Mouse (Mus musculus) limb, embryonic 15.5 days (tissue): ENCODE results near the gene Ufsp1. TPM values are rescaled to one million over a fixed set of nuclear protein-coding genes. Genes with fewer than 3 reads are reported as not detected.

Experiments used
- ATAC-seq: fragments of 200-750 bp; cut with Nextera tagmentation; 2 replicates; pipeline ENCODE4 v1.8.0; 2017; ENCODE audit warnings: low read depth, moderate TSS enrichment; ENCODE audit not compliant: insufficient number of reproducible peaks, low FRiP score, low TSS enrichment
- H3K27ac ChIP-seq: fragments of 300-500 bp; sonication (generic); 2 replicates; pipeline ENCODE4 v1.5.1; 2015; ENCODE audit warnings: moderate library complexity, mild to moderate bottlenecking, inconsistent platforms
- H3K27me3 ChIP-seq: fragments of 300-500 bp; sonication (generic); 2 replicates; pipeline ENCODE4 v1.6.1; 2015; ENCODE audit warnings: inconsistent platforms
- H3K36me3 ChIP-seq: fragments of 300-500 bp; sonication (generic); 2 replicates; pipeline ENCODE4 v1.6.1; 2015; ENCODE audit warnings: inconsistent platforms
- H3K4me1 ChIP-seq: fragments of 300-500 bp; sonication (generic); 2 replicates; pipeline ENCODE4 v1.6.1; 2015; ENCODE audit warnings: inconsistent platforms
- H3K4me2 ChIP-seq: fragments of 300-500 bp; sonication (generic); 2 replicates; pipeline ENCODE4 v1.6.1; 2015; ENCODE audit warnings: mild to moderate bottlenecking, inconsistent platforms
- H3K4me3 ChIP-seq: fragments of 300-500 bp; sonication (generic); 2 replicates; pipeline ENCODE4 v1.5.1; 2015; ENCODE audit warnings: mild to moderate bottlenecking, inconsistent platforms
- H3K9ac ChIP-seq: fragments of 300-500 bp; sonication (generic); 2 replicates; pipeline ENCODE4 v1.6.1; 2015; ENCODE audit warnings: inconsistent platforms
- H3K9me3 ChIP-seq: fragments of 300-500 bp; sonication (generic); 2 replicates; pipeline ENCODE4 v1.6.1; 2016; ENCODE audit warnings: inconsistent platforms
- WGBS: fragments of 180-500 bp; shearing (Covaris S2); methylation state at CpG from one replicate; pipeline ENCODE4 v1.1.7; 2015; 5-methylcytosine and 5-hydroxymethylcytosine counted together
- microRNA-seq: library from miRNA; unstranded; fragments of <30 nt; microRNA quantifications from one replicate; pipeline ENCODE4, GENCODE M21; 2016
- polyA plus RNA-seq: library from polyadenylated mRNA; unstranded; fragments of >200 nt; fragmentation: Nextera tagmentation; extraction: Ambion mirVana; gene quantifications from 2 replicates; pipeline ENCODE4 v1.2.1, GENCODE M21; 2015

Gene Ufsp1
- polyA plus RNA-seq, 1 experiment from 2014 or later: 6.7 TPM

DNA sequence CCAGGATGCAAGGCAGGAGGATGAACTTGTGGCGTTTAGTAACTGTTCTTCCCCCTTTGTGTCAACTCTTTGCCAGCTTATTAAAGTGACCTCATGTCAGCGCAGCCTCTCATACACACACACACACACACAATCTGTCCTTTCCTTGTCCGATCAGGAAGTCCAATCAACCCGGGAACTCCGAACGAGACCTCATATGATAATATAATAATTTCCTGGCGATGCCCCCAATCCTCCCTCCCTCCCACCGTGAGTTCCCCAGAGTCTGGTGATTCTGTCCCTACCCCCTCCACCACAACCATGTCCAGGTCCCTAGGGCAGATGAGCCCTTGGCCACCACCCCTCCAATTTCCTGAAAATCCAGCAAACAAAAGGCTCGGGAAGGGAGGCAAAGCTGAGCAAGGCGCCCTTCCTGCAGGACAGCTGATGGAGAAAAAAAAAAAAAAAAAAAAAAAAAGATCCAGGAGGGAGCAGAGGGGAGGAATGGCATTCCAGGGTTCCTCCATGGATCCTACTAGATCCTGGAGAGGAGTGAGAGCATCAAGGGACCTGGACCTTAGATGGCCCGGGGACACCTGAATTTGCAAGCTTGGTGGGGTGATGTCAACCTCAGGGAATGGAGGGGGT, 44.3 kb downstream of the Ufsp1 start:
- peak; percentile 3; the same call in 1 of the 2 replicates for ATAC-seq
- Histone ChIP-seq H3K4me3 (peak overlapping the region; percentile 43), H3K9ac (peak overlapping the region; percentile 43; the same call in 1 of the 2 replicates), H3K4me1 (peaks cover 24% of the 10 kb centered on the region), H3K27me3 (no peaks in the 10 kb centered on the region), H3K36me3 (no peaks in the 10 kb centered on the region), H3K4me2 (peak overlapping the region; percentile 62), H3K27ac (peak overlapping the region; percentile 85), H3K9me3 (no peaks in the 10 kb centered on the region)
- 5% methylated on average over 11 of the region's 11 CpGs for WGBS

DNA sequence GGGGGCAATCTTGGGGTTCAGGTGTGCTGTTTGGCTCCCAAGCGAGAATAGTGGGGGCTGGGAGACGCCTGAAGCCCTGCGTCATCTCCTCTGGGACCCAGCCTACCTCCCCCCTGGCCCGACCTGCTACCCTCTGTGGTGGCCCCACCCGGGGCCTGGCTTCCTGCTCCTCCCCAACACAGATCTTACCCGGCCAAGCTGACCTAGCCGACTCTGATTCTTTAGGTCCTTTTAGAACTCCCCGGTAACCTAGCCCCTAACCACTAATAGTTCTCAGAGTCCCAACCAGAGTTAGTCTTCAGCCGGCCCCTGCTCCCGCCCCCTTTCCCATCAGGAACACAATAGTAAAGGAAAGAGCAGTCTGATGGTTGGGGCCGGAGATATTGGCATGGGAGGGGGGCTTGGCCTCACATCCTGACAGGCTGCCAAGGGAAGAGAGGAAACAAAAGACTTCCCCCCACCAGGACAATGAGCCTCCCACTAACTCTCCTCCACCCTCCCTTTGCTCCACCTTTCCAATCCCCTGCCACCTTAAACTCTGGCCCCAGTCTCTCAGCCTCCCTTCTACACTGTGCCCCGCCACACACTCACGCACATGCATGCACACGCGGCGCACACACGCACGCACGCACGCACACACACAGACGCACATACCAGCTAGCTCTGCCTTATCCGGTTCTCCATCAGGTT, 45.0 kb downstream of the Ufsp1 start:
- Histone ChIP-seq H3K4me2 (peak overlapping the region; percentile 62), H3K4me3 (peak overlapping the region; percentile 43), H3K27ac (peak overlapping the region; percentile 85), H3K4me1 (peaks cover 23% of the 10 kb centered on the region), H3K9ac (peak overlapping the region; percentile 43; the same call in 1 of the 2 replicates), H3K36me3 (no peaks in the 10 kb centered on the region), H3K9me3 (no peaks in the 10 kb centered on the region), H3K27me3 (no peaks in the 10 kb centered on the region)
- whole genome bisulfite sequencing: 18% methylated on average over 22 of the region's 22 CpGs
- peak; percentile 30; the same call in 1 of the 2 replicates for ATAC-seq

DNA sequence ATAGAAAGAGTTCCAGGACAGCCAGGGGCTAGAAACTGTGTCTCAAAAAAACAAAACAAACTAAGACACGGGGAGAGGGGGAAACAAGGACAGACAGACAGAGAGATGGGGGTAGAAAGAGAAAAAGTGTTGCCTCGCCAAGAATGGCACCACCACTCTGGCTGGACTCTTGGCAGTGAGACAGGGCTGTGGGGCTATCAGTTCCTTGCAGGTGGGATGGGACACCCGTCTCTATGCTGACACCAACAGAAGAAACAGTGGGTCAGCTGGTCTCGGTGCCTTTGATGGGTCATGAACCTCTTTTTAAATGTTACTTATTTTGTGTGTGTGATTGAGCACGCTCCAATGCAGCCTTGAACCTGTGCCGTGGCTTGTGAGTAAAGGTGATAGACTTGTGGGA, 45.8 kb downstream of the Ufsp1 start:
- H3K9me3 ChIP-seq: no peaks in the 10 kb centered on the region
- H3K27me3 ChIP-seq: no peaks in the 10 kb centered on the region
- no peaks in the 10 kb centered on the region for H3K36me3 ChIP-seq
- no peak for ATAC-seq
- no peak overlapping the region for H3K4me3 ChIP-seq
- no peak overlapping the region for H3K4me2 ChIP-seq
- H3K27ac ChIP-seq: peak overlapping the region; percentile 85; the same call in 1 of the 2 replicates
- no peak overlapping the region for H3K9ac ChIP-seq
- WGBS: 72% methylated on average over 6 of the region's 6 CpGs
- H3K4me1 ChIP-seq: peaks cover 27% of the 10 kb centered on the region

DNA sequence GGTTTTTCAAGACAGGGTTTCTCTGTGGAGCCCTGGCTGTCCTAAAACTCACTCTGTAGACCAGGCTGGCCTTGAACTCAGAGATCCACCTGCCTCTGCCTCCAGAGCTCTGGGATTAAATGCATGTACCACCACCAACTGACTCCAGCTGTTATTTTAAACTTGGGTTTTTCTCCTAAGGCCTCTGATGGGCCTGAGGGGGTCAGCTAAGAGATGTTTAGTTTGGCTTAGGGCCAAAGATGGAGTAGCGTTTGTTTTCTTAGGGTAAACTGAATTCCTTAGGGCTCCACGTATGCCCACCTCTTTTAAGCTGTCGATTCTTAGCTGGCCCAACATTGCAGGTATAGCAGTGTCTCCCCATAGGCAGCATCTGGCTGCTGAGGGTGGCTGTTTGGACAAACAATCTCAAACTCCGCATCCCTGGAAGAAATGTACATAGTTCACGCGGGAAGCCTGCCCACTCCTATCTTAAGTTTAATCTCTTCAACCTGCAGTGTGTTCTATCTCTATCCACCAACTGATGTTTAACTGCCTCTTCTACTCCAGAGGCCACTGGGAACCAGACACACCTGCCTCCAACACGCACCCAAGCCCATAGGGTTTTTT, 48.1 kb downstream of the Ufsp1 start:
- no peak overlapping the region for H3K9ac ChIP-seq
- ATAC-seq: no peak
- H3K4me1 ChIP-seq: peaks cover 33% of the 10 kb centered on the region
- 64% methylated on average over 7 of the region's 7 CpGs for WGBS
- H3K4me2 ChIP-seq: no peak overlapping the region
- no peak overlapping the region for H3K4me3 ChIP-seq
- no peaks in the 10 kb centered on the region for H3K36me3 ChIP-seq
- no peak overlapping the region for H3K27ac ChIP-seq
- H3K9me3 ChIP-seq: no peaks in the 10 kb centered on the region
- H3K27me3 ChIP-seq: no peaks in the 10 kb centered on the region

DNA sequence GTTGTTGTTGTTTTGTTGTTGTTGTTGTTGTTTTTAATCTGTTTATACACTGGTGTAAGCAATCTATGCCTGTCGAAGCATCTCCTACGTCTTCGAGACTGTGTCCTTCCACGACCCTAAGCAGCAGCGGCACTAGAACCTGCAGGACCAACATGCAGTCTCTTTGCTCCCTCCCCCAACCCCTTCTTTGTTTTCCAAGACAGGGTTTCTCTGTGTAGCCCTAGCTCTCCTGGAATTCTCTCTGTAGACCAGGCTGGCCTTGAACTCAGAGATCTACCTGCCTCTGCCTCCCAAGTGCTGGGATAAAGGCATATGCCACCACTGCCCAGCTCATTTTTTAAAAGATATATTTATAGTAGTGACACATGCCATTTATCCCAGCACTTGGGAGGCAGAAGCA, 49.0 kb downstream of the Ufsp1 start:
- no peak for ATAC-seq
- 96% methylated on average over 5 of the region's 5 CpGs for WGBS
- Histone ChIP-seq H3K9me3 (no peaks in the 10 kb centered on the region), H3K27ac (no peak overlapping the region), H3K4me1 (peaks cover 32% of the 10 kb centered on the region), H3K27me3 (no peaks in the 10 kb centered on the region), H3K4me3 (no peak overlapping the region), H3K36me3 (no peaks in the 10 kb centered on the region), H3K9ac (no peak overlapping the region), H3K4me2 (no peak overlapping the region)

DNA sequence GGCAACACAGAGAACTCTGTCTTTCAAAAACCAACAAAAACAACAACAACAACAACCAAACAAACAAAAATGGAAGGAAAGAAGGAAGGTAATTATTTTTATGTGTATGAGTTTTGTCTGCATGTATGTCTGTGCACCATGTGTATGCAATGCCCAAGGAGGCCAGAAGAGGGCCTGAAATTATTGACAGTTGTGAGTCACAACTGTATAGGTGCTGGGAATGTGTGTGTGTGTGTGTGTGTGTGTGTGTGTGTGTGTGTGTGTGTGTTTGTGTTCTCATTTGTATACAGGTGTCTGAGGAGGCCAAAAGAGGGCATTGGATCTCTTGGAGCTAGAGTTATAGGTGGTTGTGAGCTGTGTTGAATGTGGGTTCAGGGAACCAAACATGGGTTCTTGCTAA, 49.4 kb downstream of the Ufsp1 start:
- Histone ChIP-seq H3K4me2 (no peak overlapping the region), H3K36me3 (no peaks in the 10 kb centered on the region), H3K27me3 (no peaks in the 10 kb centered on the region), H3K9ac (no peak overlapping the region), H3K9me3 (no peaks in the 10 kb centered on the region), H3K27ac (no peak overlapping the region), H3K4me3 (no peak overlapping the region), H3K4me1 (peaks cover 34% of the 10 kb centered on the region)
- no peak for ATAC-seq

Small RNA genes lying within 50 kb of the gene (microRNA-seq; reads per million reads assigned to microRNA genes)
- not detected for gene Mir7036
- not detected for gene Mir8116

Other genes starting within 250 kb of the Ufsp1 start
- gene Ap1s1, start 248.5 kb upstream of the Ufsp1 start, polyA plus RNA-seq: 161 and 178 TPM in 2 replicates
- 0.52 and 0.65 TPM in 2 replicates for gene Serpine1, start 222.4 kb upstream of the Ufsp1 start, polyA plus RNA-seq
- gene Trim56, start 178.4 kb upstream of the Ufsp1 start, polyA plus RNA-seq: 7.6 and 8.8 TPM in 2 replicates
- gene Muc3, start 145.3 kb upstream of the Ufsp1 start, polyA plus RNA-seq: not detected in 2 replicates
- 0.08 and 0.12 TPM in 2 replicates for gene Muc3a, start 82.2 kb upstream of the Ufsp1 start, polyA plus RNA-seq
- gene Ache, start 7.1 kb upstream of the Ufsp1 start, polyA plus RNA-seq: 11.3 and 25.3 TPM in 2 replicates
- gene Srrt, start 13.0 kb downstream of the Ufsp1 start, polyA plus RNA-seq: 113 and 117 TPM in 2 replicates
- gene Trip6, start 19.8 kb downstream of the Ufsp1 start, polyA plus RNA-seq: 109 and 110 TPM in 2 replicates
- gene Slc12a9, start 39.0 kb downstream of the Ufsp1 start, polyA plus RNA-seq: 13.9 and 14.4 TPM in 2 replicates
- gene Ephb4, start 55.5 kb downstream of the Ufsp1 start, polyA plus RNA-seq: 61.1 and 68.6 TPM in 2 replicates
- gene Zan, start 182.4 kb downstream of the Ufsp1 start, polyA plus RNA-seq: 0.10 and 0.13 TPM in 2 replicates
- 46.5 and 46.7 TPM in 2 replicates for gene Pop7, start 207.9 kb downstream of the Ufsp1 start, polyA plus RNA-seq
- gene Gigyf1, start 223.9 kb downstream of the Ufsp1 start, polyA plus RNA-seq: 10.3 and 12.0 TPM in 2 replicates
- gene Epo, start 238.6 kb downstream of the Ufsp1 start, polyA plus RNA-seq: 0.26 TPM in 1 of 2 replicates, not detected in the other
- gene Gnb2, start 238.9 kb downstream of the Ufsp1 start, polyA plus RNA-seq: 350 and 394 TPM in 2 replicates